16 mouse cellular contexts compared by ENCODE assay signal in genomic region chr4:135928376-135928775, GRCm38 (mm10).
"Had no signal": no experiment of that assay in that cellular context is flagged by ENCODE, and none has a peak within 500 bp of the region (broad histone marks: within the 10 kb centered on the region; RNA-seq: fewer than 3 reads in every experiment).

No protein-coding gene starts in this region.

- H3K27me3 ChIP-seq: neural tube, embryonic 13.5 days; neural tube, embryonic 15.5 days; stomach, embryonic 15.5 days had no signal

- H3K4me2 ChIP-seq: neural tube, embryonic 13.5 days; neural tube, embryonic 15.5 days; stomach, embryonic 15.5 days had no signal

- H3K4me1 ChIP-seq: neural tube, embryonic 13.5 days; neural tube, embryonic 15.5 days; stomach, embryonic 15.5 days had no signal

- H3K9ac ChIP-seq: neural tube, embryonic 13.5 days; neural tube, embryonic 15.5 days; stomach, embryonic 15.5 days had no signal

- H3K4me3 ChIP-seq: neural tube, embryonic 13.5 days; neural tube, embryonic 15.5 days; stomach, embryonic 15.5 days had no signal

- H3K27ac ChIP-seq: neural tube, embryonic 13.5 days; neural tube, embryonic 15.5 days; stomach, embryonic 15.5 days; stomach, postnatal 0 days had no signal

- H3K9me3 ChIP-seq: neural tube, embryonic 13.5 days; neural tube, embryonic 15.5 days; stomach, embryonic 15.5 days had no signal

- DNase-seq: retina, postnatal 1 day; right cerebral cortex, adult 18-20 months; right cerebral cortex, postnatal 14 days; right cerebral cortex, postnatal 25 days; right cerebral cortex, postnatal 4 days; spleen, adult 18-20 months; thymus, adult 18-20 months; thymus, adult 2 months; thymus, postnatal 14 days; thymus, postnatal 25 days; thymus, postnatal 36 days; thymus, postnatal 4 days had no signal
